Mouse (Mus musculus) liver, embryonic 16.5 days (tissue): ENCODE measurements around the gene Gm49318. TPM values are rescaled to one million over a fixed set of nuclear protein-coding genes. Genes with fewer than 3 reads are reported as not detected.

Source experiments
- ATAC-seq: fragments of 200-750 bp; cut with Nextera tagmentation; 2 replicates; pipeline ENCODE4 v1.8.0; 2017; ENCODE audit warnings: low read depth, mild to moderate bottlenecking, moderate number of reproducible peaks, moderate library complexity
- H3K27ac ChIP-seq: fragments of 300-500 bp; sonication (generic); 2 replicates; pipeline ENCODE4 v1.5.1; 2014; ENCODE audit warnings: mild to moderate bottlenecking, low read length
- H3K27me3 ChIP-seq: fragments of 300-500 bp; sonication (generic); 2 replicates; pipeline ENCODE4 v1.6.1; 2014; ENCODE audit warnings: low read depth, low read length, mixed read lengths; ENCODE audit not compliant: control insufficient read depth, insufficient read depth
- H3K36me3 ChIP-seq: fragments of 300-500 bp; sonication (generic); 2 replicates; pipeline ENCODE4 v1.6.1; 2014; ENCODE audit warnings: mild to moderate bottlenecking; ENCODE audit not compliant: control insufficient read depth, insufficient read depth
- H3K4me1 ChIP-seq: fragments of 300-500 bp; sonication (generic); 2 replicates; pipeline ENCODE4 v1.6.1; 2014; ENCODE audit warnings: low read depth, low read length, mixed read lengths; ENCODE audit not compliant: control insufficient read depth
- H3K4me2 ChIP-seq: fragments of 300-500 bp; sonication (generic); 2 replicates; pipeline ENCODE4 v1.6.1; 2014; ENCODE audit warnings: low read depth, low read length, mixed read lengths
- H3K4me3 ChIP-seq: fragments of 300-500 bp; sonication (generic); 2 replicates; pipeline ENCODE4 v1.5.1; 2014; ENCODE audit warnings: low read depth, mild to moderate bottlenecking, low read length
- H3K9ac ChIP-seq: fragments of 300-500 bp; sonication (generic); 2 replicates; pipeline ENCODE4 v1.6.1; 2014; ENCODE audit warnings: low read depth, low read length
- H3K9me3 ChIP-seq: fragments of 300-500 bp; sonication (generic); replicated peaks from 2 replicates; pipeline ENCODE4 v1.6.1; 2016; ENCODE audit warnings: low read length; ENCODE audit not compliant: control insufficient read depth
- WGBS: fragments of 180-500 bp; shearing (Covaris S2); extraction: QIAGEN DNeasy Blood & Tissue Kit; methylation state at CpG from one replicate; pipeline ENCODE4 v1.1.7; 2014; ENCODE audit not compliant: insufficient replicate concordance; 5-methylcytosine and 5-hydroxymethylcytosine counted together
- polyA plus RNA-seq: library from polyadenylated mRNA; unstranded; fragments of >200 nt; fragmentation: Nextera tagmentation; extraction: Ambion mirVana; gene quantifications from 2 replicates; pipeline ENCODE4 v1.2.1, GENCODE M21; 2015

Gm49318 gene
- polyA plus RNA-seq, 1 experiment from 2014 or later: not detected

- Histone ChIP-seq H3K27me3 (no peaks in the 10 kb centered on the region), H3K4me2 (no peak overlapping the region), H3K4me3 (no peak overlapping the region), H3K36me3 (peaks cover 1% of the 10 kb centered on the region), H3K27ac (no peak overlapping the region), H3K9me3 (no peaks in the 10 kb centered on the region), H3K4me1 (peaks cover 15% of the 10 kb centered on the region), H3K9ac (no peak overlapping the region)
- WGBS: 78% methylated on average over 4 of the region's 4 CpGs
- ATAC-seq: no peak
Measured at GRCm38 (mm10) chr9:22001633-22002032, 69.4 kb downstream of the Gm49318 start.

- Histone ChIP-seq H3K4me2 (no peak overlapping the region), H3K4me3 (no peak overlapping the region), H3K27me3 (no peaks in the 10 kb centered on the region), H3K9me3 (no peaks in the 10 kb centered on the region), H3K9ac (no peak overlapping the region), H3K4me1 (peaks cover 15% of the 10 kb centered on the region), H3K36me3 (no peaks in the 10 kb centered on the region; the same call in 1 of the 2 replicates), H3K27ac (no peak overlapping the region)
- no peak for ATAC-seq
- 70% methylated on average over 6 of the region's 6 CpGs for WGBS
Measured at GRCm38 (mm10) chr9:22000296-22000695, 70.8 kb downstream of the Gm49318 start.

GRCm38 (mm10) chr9:21996178-21996867 is 74.7 kb downstream of the Gm49318 start:
- ATAC-seq: no peak
- 68% methylated on average over 3 of the region's 3 CpGs for WGBS
- no peaks in the 10 kb centered on the region for H3K9me3 ChIP-seq
- H3K27me3 ChIP-seq: peaks cover 16% of the 10 kb centered on the region
- no peak overlapping the region for H3K27ac ChIP-seq
- no peaks in the 10 kb centered on the region; the same call in 1 of the 2 replicates for H3K4me1 ChIP-seq
- H3K9ac ChIP-seq: no peak overlapping the region
- no peak overlapping the region for H3K4me3 ChIP-seq
- H3K36me3 ChIP-seq: no peaks in the 10 kb centered on the region
- H3K4me2 ChIP-seq: no peak overlapping the region

- Histone ChIP-seq H3K4me1 (peaks cover 6% of the 10 kb centered on the region), H3K9ac (no peak overlapping the region), H3K9me3 (no peaks in the 10 kb centered on the region), H3K4me2 (no peak overlapping the region), H3K27ac (no peak overlapping the region), H3K36me3 (no peaks in the 10 kb centered on the region), H3K27me3 (peaks cover 57% of the 10 kb centered on the region), H3K4me3 (no peak overlapping the region)
- no peak for ATAC-seq
- WGBS: 59% methylated on average over 4 of the region's 4 CpGs
Measured at GRCm38 (mm10) chr9:21992227-21992626, 78.8 kb downstream of the Gm49318 start.

- no peak within 1 kb of the TSS for H3K9ac ChIP-seq
Measured at GRCm38 (mm10) chr9:21989230-21990110, 81.6 kb downstream of the Gm49318 start, which contains the start of gene Rgl3. TSS of gene Rgl3 (minus strand) at chr9:21989446.

GRCm38 (mm10) chr9:21988421-21989101 is 82.5 kb downstream of the Gm49318 start:
- Histone ChIP-seq H3K9ac (no peak overlapping the region), H3K4me1 (peaks cover 6% of the 10 kb centered on the region), H3K9me3 (no peaks in the 10 kb centered on the region), H3K27ac (no peak overlapping the region), H3K27me3 (peaks cover 87% of the 10 kb centered on the region), H3K4me2 (peak overlapping the region; percentile 55), H3K4me3 (peak overlapping the region; percentile 46), H3K36me3 (no peaks in the 10 kb centered on the region)
- ATAC-seq: no peak
- WGBS: 2% methylated on average over 32 of the region's 32 CpGs

More at GRCm38 (mm10) chr9:21989230-21990110, 81.6 kb downstream of the Gm49318 start, which contains the start of gene Rgl3:
- H3K4me1 ChIP-seq: peaks cover 6% of the 10 kb centered on the region
- H3K27me3 ChIP-seq: peaks cover 81% of the 10 kb centered on the region
- no peak within 1 kb of the TSS for H3K27ac ChIP-seq
- no peaks in the 10 kb centered on the region for H3K36me3 ChIP-seq
- peak within 1 kb of the TSS; percentile 46 for H3K4me3 ChIP-seq
- WGBS: 2% methylated on average over 42 of the region's 42 CpGs
- ATAC-seq: no peak
- no peaks in the 10 kb centered on the region for H3K9me3 ChIP-seq
- H3K4me2 ChIP-seq: peak within 1 kb of the TSS; percentile 55

- no peak overlapping the region for H3K27ac ChIP-seq
- H3K9ac ChIP-seq: no peak overlapping the region
- WGBS: 7% methylated on average over 36 of the region's 36 CpGs
- H3K9me3 ChIP-seq: no peaks in the 10 kb centered on the region
- peaks cover 87% of the 10 kb centered on the region for H3K27me3 ChIP-seq
- H3K4me1 ChIP-seq: peaks cover 6% of the 10 kb centered on the region
- ATAC-seq: no peak
- no peaks in the 10 kb centered on the region for H3K36me3 ChIP-seq
- no peak overlapping the region for H3K4me2 ChIP-seq
- no peak overlapping the region for H3K4me3 ChIP-seq
Measured at GRCm38 (mm10) chr9:21987592-21988342, 83.3 kb downstream of the Gm49318 start.
